16 mouse cellular contexts compared by ENCODE assay signal in genomic region chr4:25272861-25273627, GRCm38 (mm10). TPM values are rescaled to one million over a fixed set of nuclear protein-coding genes. Genes with fewer than 3 reads are reported as not detected.
"Had no signal": no experiment of that assay in that cellular context is flagged by ENCODE, and none has a peak within 500 bp of the region (broad histone marks: within the 10 kb centered on the region; RNA-seq: fewer than 3 reads in every experiment).

No protein-coding gene starts in this region.

- H3K27me3 ChIP-seq: limb, embryonic 13.5 days; liver, embryonic 15.5 days; midbrain, embryonic 12.5 days; neural tube, embryonic 13.5 days had no signal

- H3K4me2 ChIP-seq: limb, embryonic 13.5 days; liver, embryonic 15.5 days; lung, embryonic 14.5 days; midbrain, embryonic 12.5 days; neural tube, embryonic 13.5 days had no signal

- DNase-seq: kidney, adult 8-10 months; kidney, postnatal 10 days; kidney, postnatal 4 days; left cerebral cortex, postnatal 4 days; lung, embryonic 14.5 days; lung, postnatal 10 days; lung, postnatal 4 days had no signal

- H3K4me3 ChIP-seq: layer of hippocampus, adult 2 months; limb, embryonic 13.5 days; liver, embryonic 15.5 days; midbrain, embryonic 12.5 days; neural tube, embryonic 13.5 days had no signal

- H3K9ac ChIP-seq: limb, embryonic 13.5 days; liver, embryonic 15.5 days; lung, embryonic 14.5 days; midbrain, embryonic 12.5 days; neural tube, embryonic 13.5 days had no signal

- H3K4me1 ChIP-seq: limb, embryonic 13.5 days; liver, embryonic 15.5 days; midbrain, embryonic 12.5 days; neural tube, embryonic 13.5 days had no signal

- ATAC-seq: intestine, postnatal 0 days; midbrain, embryonic 16.5 days had no signal

- H3K9me3 ChIP-seq: limb, embryonic 13.5 days; liver, embryonic 15.5 days; midbrain, embryonic 12.5 days; neural tube, embryonic 13.5 days had no signal

- H3K27ac ChIP-seq: layer of hippocampus, adult 2 months; limb, embryonic 13.5 days; liver, embryonic 15.5 days; midbrain, embryonic 12.5 days; neural tube, embryonic 13.5 days had no signal

RNA-seq across cellular contexts. Expression of gene Fhl5, which starts 30.4 kb away (rescaled TPM):
- total RNA-seq: liver, adult 2 months; megakaryocyte-erythroid progenitor cell, adult 5-6 weeks had no signal
- polyA plus RNA-seq: limb, embryonic 13.5 days; liver, adult 2 months; liver, embryonic 15.5 days; lung, embryonic 14.5 days; midbrain, embryonic 12.5 days; midbrain, embryonic 16.5 days; neural tube, embryonic 13.5 days had no signal
